Mouse (Mus musculus): ENCODE results near the gene Ptprcap. TPM values are rescaled to one million over a fixed set of nuclear protein-coding genes. Genes with fewer than 3 reads are reported as not detected.
A peak's percentile ranks its signal among the peaks of the same experiment; 100 is the strongest.
"Not testable (repeated sequence)": the region's sequence is repeated elsewhere in the genome, so short reads cannot be mapped to it uniquely, and the experiment has no call there.

The Ptprcap gene
- total and polyA plus RNA-seq, 2 experiments from 2014 or later: 0.28 to 0.38 TPM

DNA sequence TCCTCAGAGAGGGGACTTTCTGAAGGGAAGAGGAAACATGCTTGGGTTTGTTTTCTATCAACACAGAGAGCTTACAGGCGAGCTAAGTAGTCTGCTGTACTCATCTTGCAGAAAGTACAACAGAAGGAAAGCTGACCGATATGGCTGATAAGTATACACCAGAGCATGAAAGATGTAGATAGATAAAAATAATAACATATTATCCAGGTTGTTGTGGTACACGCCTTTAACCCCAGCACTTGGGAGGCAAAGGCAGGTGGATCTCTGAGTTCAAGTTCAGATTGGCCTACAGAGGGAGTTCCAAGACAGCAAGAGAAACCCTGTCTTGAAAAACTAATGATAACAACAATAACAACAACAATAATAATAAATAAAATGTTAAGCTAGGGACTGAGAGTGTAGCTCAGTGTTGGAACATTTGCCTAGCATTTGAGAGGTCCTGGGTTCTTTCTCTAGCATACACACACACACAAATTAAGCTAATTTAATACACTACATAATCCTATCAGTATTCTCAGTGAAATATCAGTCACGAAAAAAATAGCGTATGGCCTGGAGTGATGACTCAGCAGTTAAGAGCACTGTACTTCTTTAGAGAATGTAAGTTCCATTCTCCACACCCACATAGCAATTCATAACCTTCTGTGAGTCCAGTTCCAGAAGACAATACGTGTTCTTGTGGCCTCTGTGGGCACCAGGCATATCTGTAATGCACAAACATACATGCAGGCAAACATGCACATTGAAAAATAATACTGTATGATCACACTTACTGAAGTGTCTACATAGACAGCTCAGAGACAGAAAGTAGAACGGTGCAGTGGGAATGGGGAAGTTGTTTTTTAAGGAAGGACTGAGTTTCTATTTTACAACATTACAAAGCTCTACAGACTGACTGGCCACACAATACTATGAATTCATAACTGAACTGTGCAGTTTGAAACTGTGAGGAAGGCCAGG, 30.7 kb upstream of the Ptprcap start:
- no peak overlapping the region for H3K9ac ChIP-seq (replicated peaks; ENCODE audit: low read length, poor library complexity, severe bottlenecking)
- 84% methylated on average over 7 of the region's 7 CpGs for WGBS
- no peak for ATAC-seq (ENCODE audit: low FRiP score)
- TF ChIP-seq CTCF (IDR thresholded peaks at IDR 0.05): no peak
- peaks cover 3% of the 10 kb centered on the region; the same call in 1 of the 2 replicates for H3K36me3 ChIP-seq (ENCODE audit: insufficient read depth, low read length)
- H3K27ac ChIP-seq (ENCODE audit: low read depth, low read length): no peak overlapping the region
- peaks cover 20% of the 10 kb centered on the region for H3K4me1 ChIP-seq (ENCODE audit: insufficient read depth, low read length)
- no peak overlapping the region for H3K4me3 ChIP-seq (ENCODE audit: low read depth, low read length)
- no peaks in the 10 kb centered on the region for H3K27me3 ChIP-seq (ENCODE audit: insufficient read depth, low read length)
- DNase-seq (ENCODE audit: low spot score): no peak
- no peaks in the 10 kb centered on the region for H3K9me3 ChIP-seq (ENCODE audit: low read length)
- no peak overlapping the region for H3K4me2 ChIP-seq (ENCODE audit: low read depth, low read length, poor library complexity, severe bottlenecking)

GRCm38 (mm10) chr19:4124432-4124831, 29.0 kb upstream of the Ptprcap start:
- no peak for ATAC-seq (ENCODE audit: low FRiP score)
- H3K27ac ChIP-seq (ENCODE audit: low read depth, low read length): no peak overlapping the region
- no peak overlapping the region for H3K4me2 ChIP-seq (ENCODE audit: low read depth, low read length, poor library complexity, severe bottlenecking)
- no peak overlapping the region for H3K4me3 ChIP-seq (ENCODE audit: low read depth, low read length)
- WGBS: 89% methylated on average over 4 of the region's 4 CpGs
- no peaks in the 10 kb centered on the region for H3K9me3 ChIP-seq (ENCODE audit: low read length)
- TF ChIP-seq CTCF (IDR thresholded peaks at IDR 0.05): no peak
- H3K9ac ChIP-seq (replicated peaks; ENCODE audit: low read length, poor library complexity, severe bottlenecking): no peak overlapping the region
- peaks cover 10% of the 10 kb centered on the region for H3K36me3 ChIP-seq (ENCODE audit: insufficient read depth, low read length)
- H3K4me1 ChIP-seq (ENCODE audit: insufficient read depth, low read length): peaks cover 20% of the 10 kb centered on the region
- no peaks in the 10 kb centered on the region for H3K27me3 ChIP-seq (ENCODE audit: insufficient read depth, low read length)
- no peak for DNase-seq (ENCODE audit: low spot score)

- not testable (repeated sequence) for H3K9me3 ChIP-seq (ENCODE audit: low read length); H3K27me3 ChIP-seq (ENCODE audit: insufficient read depth, low read length)
- DNase-seq (ENCODE audit: low spot score) (peak; percentile 28), ATAC-seq (ENCODE audit: low FRiP score) (peak; percentile 36)
- peak overlapping the region; percentile 75; the same call in 1 of the 2 replicates for H3K27ac ChIP-seq (ENCODE audit: low read depth, low read length)
- H3K4me2 ChIP-seq (ENCODE audit: low read depth, low read length, poor library complexity, severe bottlenecking): peak overlapping the region; percentile 58
- H3K36me3 ChIP-seq (ENCODE audit: insufficient read depth, low read length): peaks cover 18% of the 10 kb centered on the region
- peak overlapping the region; percentile 76 for H3K4me3 ChIP-seq (ENCODE audit: low read depth, low read length)
- peak overlapping the region; percentile 86 for H3K9ac ChIP-seq (replicated peaks; ENCODE audit: low read length, poor library complexity, severe bottlenecking)
- H3K4me1 ChIP-seq (ENCODE audit: insufficient read depth, low read length): peaks cover 18% of the 10 kb centered on the region
- WGBS: 5% methylated on average over 3 of the region's 4 CpGs
Observed at GRCm38 (mm10) chr19:4125268-4125667, 28.1 kb upstream of the Ptprcap start.

- WGBS: under 1% methylated on average over 62 of the region's 64 CpGs
- DNase-seq (ENCODE audit: low spot score): peak; percentile 98
- H3K9ac ChIP-seq (replicated peaks; ENCODE audit: low read length, poor library complexity, severe bottlenecking): peak within 1 kb of the TSS; percentile 86
Observed at GRCm38 (mm10) chr19:4125741-4126696, 27.4 kb upstream of the Ptprcap start, which contains the start of gene Aip. Gene Aip, minus strand, starts transcription at chr19:4125858.

DNA sequence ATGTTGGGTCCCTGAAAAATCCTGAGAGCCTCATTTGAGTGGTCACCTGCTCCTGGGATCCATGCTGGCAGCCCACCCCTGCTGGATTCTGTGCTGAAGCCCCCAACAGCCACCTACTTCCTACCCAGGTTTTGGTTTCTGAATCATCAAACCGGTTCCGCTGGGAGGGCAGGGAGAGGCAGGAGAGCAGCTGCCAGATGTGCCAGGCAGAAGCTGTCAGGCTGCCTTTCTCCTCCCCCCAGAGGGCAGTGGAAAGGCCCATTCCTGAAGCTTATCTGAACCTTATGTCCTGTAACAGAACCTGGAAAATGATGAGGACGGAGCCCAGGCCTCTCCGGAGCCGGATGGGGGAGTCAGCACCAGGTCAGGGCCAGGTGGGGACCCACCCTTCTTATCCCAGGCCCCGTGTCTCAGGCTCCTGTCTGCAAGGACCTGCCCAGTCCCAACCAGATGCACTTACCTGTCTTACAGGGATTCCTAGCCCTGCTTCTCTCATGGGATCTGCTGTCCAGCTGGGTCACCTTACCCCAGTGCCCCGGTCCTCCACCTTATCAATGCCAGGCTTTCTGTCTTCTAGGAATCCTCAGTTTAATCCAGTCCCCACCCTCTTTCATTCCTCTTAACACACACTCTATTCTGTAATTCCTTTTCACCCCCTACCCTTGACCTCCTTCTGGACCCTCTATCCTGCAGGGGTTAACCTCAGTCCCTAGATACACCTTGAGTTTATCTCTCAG, 26.5 kb upstream of the Ptprcap start:
- peak overlapping the region; percentile 86 for H3K9ac ChIP-seq (replicated peaks; ENCODE audit: low read length, poor library complexity, severe bottlenecking)
- H3K27ac ChIP-seq (ENCODE audit: low read depth, low read length): peak overlapping the region; percentile 75; the same call in 1 of the 2 replicates
- H3K4me2 ChIP-seq (ENCODE audit: low read depth, low read length, poor library complexity, severe bottlenecking): peak overlapping the region; percentile 58
- TF ChIP-seq CTCF (IDR thresholded peaks at IDR 0.05): no peak
- H3K36me3 ChIP-seq (ENCODE audit: insufficient read depth, low read length): peaks cover 25% of the 10 kb centered on the region
- 79% methylated on average over 7 of the region's 7 CpGs for WGBS
- ATAC-seq (ENCODE audit: low FRiP score) (no peak), DNase-seq (ENCODE audit: low spot score) (no peak)
- H3K27me3 ChIP-seq (ENCODE audit: insufficient read depth, low read length): no peaks in the 10 kb centered on the region
- peaks cover 12% of the 10 kb centered on the region; the same call in 1 of the 2 replicates for H3K4me1 ChIP-seq (ENCODE audit: insufficient read depth, low read length)
- peak overlapping the region; percentile 76 for H3K4me3 ChIP-seq (ENCODE audit: low read depth, low read length)
- no peaks in the 10 kb centered on the region for H3K9me3 ChIP-seq (ENCODE audit: low read length)

More at GRCm38 (mm10) chr19:4125741-4126696, 27.4 kb upstream of the Ptprcap start, which contains the start of gene Aip:
- H3K4me2 ChIP-seq (ENCODE audit: low read depth, low read length, poor library complexity, severe bottlenecking): peak within 1 kb of the TSS; percentile 58
- ATAC-seq (ENCODE audit: low FRiP score): peak; percentile 92
- peak within 1 kb of the TSS; percentile 76 for H3K4me3 ChIP-seq (ENCODE audit: low read depth, low read length)
- H3K36me3 ChIP-seq (ENCODE audit: insufficient read depth, low read length): peaks cover 18% of the 10 kb centered on the region
- TF ChIP-seq CTCF (IDR thresholded peaks at IDR 0.05): peak; percentile 77
- no peaks in the 10 kb centered on the region for H3K9me3 ChIP-seq (ENCODE audit: low read length)
- no peaks in the 10 kb centered on the region for H3K27me3 ChIP-seq (ENCODE audit: insufficient read depth, low read length)
- H3K27ac ChIP-seq (ENCODE audit: low read depth, low read length): peak within 1 kb of the TSS; percentile 75
- peaks cover 12% of the 10 kb centered on the region; the same call in 1 of the 2 replicates for H3K4me1 ChIP-seq (ENCODE audit: insufficient read depth, low read length)

Data from midbrain, postnatal 0 days (tissue).